Mouse (Mus musculus) erythroid progenitor cell, adult 5-6 weeks (primary cell): ENCODE measurements around the gene Serpinb11. TPM values are rescaled to one million over a fixed set of nuclear protein-coding genes. Genes with fewer than 3 reads are reported as not detected.

Experiments used
- ATAC-seq: replicated peaks from 2 replicates; pipeline ENCODE4 v1.8.0; 2016; ENCODE audit warnings: moderate number of reproducible peaks, mild to moderate bottlenecking, moderate TSS enrichment, inconsistent platforms; ENCODE audit not compliant: poor library complexity, low FRiP score, severe bottlenecking
- total RNA-seq, 2 experiments: library from RNA; stranded (forward) in 1 of 2; stranded (reverse) in 1 of 2; fragments of 150-400 nt in 1 of 2; fragments of 186-747, 209-891 nt in 1 of 2; gene quantifications; 2 replicates each; pipeline versions ENCODE4 v1.2.3 to v1.2.4; 2015 to 2017; ENCODE audit warnings: low replicate concordance in 2 of 2

The Serpinb11 gene
- total RNA-seq (2015; ENCODE audit: low replicate concordance) = not detected in 2 replicates
- total RNA-seq (2017; ENCODE audit: low replicate concordance) = not detected in 2 replicates

DNA sequence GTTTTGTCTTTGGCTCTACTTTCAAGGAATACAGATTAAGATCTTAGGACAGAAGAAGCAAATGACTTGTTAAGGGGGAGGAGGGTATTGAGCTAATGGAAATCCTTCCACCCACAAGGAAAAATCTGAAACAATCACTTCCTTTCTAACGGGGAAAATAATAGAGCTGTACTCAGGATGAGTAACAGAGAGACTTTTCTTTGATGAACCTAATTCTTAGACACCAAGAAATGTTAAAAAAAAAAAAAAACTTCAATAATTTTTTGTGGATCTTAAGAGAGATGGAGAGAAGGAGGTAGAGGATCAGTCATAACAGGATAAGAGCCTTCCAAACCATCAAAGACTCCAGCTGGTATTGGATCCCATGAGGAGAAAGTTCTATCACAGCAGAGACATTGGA lies at the start of gene Serpinb11:
TSS of gene Serpinb11 (plus strand) at position 301 of the 400 bp plus-strand sequence.
- no peak for ATAC-seq

GRCm38 (mm10) chr1:107345979-107346378 lies 15.0 kb upstream of the Serpinb11 start:
- ATAC-seq = no peak

GRCm38 (mm10) chr1:107346788-107347187 lies 14.2 kb upstream of the Serpinb11 start:
- ATAC-seq = no peak

- no peak for ATAC-seq
Observed at GRCm38 (mm10) chr1:107350392-107350791, 10.6 kb upstream of the Serpinb11 start.

GRCm38 (mm10) chr1:107351115-107351514 lies 9.9 kb upstream of the Serpinb11 start:
- no peak for ATAC-seq

DNA sequence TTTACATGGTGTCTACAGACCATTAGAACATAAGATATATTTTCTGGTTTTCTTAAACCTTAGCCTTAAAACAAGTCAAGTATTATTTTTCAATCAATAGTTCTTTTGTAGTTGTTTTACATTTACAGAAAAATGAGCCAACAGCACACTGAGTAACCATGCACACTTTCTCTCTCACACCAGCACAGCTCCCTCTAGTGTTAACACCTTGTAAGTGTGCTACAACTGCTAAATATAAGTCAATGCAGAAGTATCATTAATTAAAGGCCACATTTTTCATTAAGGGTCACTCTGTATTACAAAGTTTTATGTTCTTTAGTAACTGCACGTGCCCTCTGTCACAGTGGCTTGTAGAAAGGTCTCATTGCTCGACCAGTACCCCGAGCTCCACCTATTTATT lies 8.0 kb upstream of the Serpinb11 start:
- peak; percentile 57; the same call in 1 of the 2 replicates for ATAC-seq

DNA sequence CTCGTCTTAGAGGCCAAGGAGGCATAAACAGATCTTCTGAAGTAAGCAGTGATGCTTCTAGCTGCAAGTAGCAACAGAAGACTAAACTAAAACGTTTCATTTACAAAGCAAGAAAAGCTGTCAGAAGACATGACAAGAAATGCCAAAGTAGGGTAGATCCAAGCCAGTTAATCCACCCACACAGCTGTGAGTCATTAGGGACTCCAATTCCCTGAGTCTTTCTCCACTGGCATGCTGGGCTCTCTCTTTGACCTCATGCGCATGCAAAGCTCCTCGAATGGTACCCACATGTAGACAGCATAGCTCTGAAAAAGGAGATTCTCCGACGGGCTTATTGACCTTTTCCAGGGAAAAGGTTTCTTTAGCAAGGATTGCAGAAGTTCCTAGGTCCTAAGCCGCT lies 5.0 kb downstream of the Serpinb11 start:
- no peak for ATAC-seq

DNA sequence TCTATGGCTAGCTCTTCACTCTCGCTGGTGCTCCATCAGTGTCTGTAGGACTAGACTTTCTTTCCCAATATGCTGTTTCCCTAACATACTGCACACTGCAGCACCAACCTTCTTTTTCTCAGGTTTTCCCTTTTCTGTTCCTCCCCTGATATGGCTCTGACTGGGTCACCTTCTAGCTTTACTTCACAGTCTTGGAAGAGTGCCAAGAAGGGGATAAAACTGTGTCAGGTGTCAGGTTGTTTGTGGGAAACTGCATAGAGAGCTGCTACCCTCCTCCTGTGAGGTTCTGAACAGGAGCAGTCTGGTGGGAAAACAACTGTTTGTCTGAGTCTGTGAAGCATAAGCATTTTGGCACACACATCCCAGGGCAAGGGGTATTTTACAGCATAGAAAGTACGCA lies 7.9 kb downstream of the Serpinb11 start:
- ATAC-seq = no peak

DNA sequence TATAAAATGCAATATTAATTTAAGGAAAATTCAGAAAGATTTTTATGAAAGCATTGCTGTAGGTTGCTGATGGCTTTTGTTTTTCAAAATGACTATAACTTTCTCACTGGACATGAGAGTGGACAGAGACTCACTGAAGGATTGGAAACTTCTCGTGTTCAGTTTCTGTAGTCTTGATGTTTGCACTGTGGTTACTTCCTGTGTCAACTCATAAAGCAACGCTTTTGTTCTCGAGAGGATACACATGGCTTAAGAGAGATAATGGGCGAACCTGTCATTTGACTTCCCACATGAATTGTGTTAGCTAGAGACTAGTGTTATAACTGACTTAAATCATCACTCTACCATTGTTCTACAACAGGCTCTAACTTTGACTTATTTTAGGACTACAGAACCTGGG lies 16.0 kb downstream of the Serpinb11 start:
- no peak for ATAC-seq

- no peak for ATAC-seq
Observed at GRCm38 (mm10) chr1:107378368-107378767, 17.4 kb downstream of the Serpinb11 start.

DNA sequence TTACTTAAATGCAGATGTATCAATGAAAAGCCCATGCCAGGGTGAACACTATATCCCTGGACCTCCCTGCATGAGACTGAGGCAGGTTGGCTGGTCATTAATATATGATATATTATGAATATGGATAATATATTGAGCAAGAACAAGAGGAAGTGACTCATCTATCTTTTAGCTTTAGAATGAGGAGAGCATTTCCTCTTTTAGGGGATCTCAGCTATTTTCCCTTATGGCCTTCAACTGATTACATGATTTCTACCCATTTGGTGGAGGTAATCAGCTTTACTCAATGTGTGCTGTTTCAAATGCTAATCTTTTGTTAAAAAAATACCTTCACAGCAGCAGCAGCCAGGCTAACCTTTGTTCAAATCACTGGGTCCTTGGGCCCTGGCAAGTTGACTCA lies 20.5 kb downstream of the Serpinb11 start:
- no peak for ATAC-seq

- ATAC-seq = no peak
Observed at GRCm38 (mm10) chr1:107382404-107382803, 21.4 kb downstream of the Serpinb11 start.

DNA sequence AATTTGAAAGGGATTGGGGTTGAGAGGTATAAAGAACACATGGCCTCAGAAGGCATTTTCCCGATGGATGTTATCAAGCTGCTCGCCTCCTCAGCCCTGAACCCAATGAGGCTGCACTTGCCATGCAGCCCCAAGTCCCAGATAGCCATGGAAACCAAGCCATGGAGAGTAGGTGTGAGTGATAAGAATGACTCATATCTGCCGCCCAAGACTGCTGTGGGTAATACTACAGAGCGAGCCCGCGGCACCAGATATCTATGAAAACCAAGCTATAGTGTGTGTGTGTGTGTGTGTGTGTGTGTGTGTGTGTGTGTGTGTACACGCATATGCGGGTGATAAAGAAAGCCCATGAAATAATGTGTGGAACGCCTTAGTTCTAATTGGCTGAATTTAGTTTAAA lies 23.5 kb downstream of the Serpinb11 start:
- no peak for ATAC-seq

- ATAC-seq = no peak
Observed at GRCm38 (mm10) chr1:107389753-107390152, 28.8 kb downstream of the Serpinb11 start.

DNA sequence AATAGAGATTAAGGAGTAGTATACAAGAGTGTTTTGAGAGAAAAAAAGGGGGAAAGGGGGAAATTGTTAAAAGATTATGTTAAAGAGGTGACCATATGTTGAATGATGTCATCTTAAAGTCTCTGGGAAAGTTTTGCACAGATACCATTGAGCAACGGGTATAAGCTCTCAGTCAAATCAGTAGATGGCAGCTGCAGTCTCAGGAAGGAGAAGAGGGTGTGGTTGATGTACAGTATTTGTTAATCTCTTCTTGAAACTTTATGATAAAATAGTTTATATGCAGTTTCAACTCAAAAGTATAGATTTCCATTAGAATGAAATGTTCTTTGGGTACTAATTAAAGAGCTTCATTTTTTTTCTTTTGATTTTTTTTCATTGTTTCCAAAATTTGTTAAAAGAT lies 36.5 kb downstream of the Serpinb11 start:
- ATAC-seq = no peak

DNA sequence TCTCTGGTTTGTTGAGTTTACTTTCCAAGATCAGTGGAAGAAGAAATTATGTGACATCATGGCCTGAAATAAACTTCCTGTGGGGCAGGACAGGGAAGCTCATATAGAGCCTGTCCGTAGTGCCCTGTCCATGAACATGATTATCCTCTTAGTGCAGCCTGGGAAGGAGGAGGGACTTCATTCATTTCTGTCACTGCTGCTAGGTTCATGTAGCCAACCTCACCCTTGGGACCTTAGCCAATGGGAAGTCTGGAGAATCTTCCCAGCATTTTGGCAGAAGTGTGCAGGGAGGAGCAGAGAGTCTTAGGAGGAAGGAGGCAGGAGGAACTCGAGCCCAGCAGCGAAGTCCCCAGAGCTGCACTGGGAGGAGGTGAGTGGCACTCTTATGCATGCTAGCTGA lies 38.4 kb downstream of the Serpinb11 start, which contains the start of gene Serpinb7:
TSS of gene Serpinb7 (plus strand) at position 301 of the 400 bp plus-strand sequence.
- no peak for ATAC-seq

GRCm38 (mm10) chr1:107402082-107402481 lies 41.1 kb downstream of the Serpinb11 start:
- ATAC-seq = no peak

- no peak for ATAC-seq
Observed at GRCm38 (mm10) chr1:107414650-107415049, 53.7 kb downstream of the Serpinb11 start.

DNA sequence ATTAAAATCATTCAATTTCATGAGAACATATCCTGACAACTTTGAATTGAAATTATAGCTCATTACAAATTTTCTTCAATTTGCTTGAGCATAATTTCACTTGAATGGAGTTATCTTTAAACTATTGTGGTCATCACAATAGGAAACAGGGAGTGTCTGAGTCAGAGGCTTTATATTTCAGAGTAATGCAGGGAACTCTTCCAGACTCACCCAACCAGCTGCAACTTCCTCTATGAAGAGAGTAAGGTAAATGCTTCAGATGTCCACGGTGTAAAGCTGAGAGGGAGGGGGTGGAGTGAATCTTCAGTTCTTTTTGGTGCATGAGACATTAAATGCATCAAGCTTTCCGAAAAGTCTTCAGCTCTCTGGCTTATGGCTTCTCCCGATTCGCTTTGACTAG lies 61.5 kb downstream of the Serpinb11 start:
- ATAC-seq = no peak
